Mouse (Mus musculus): ENCODE results near the gene Acot3.
"Not testable (repeated sequence)": the region's sequence is repeated elsewhere in the genome, so short reads cannot be mapped to it uniquely, and the experiment has no call there.

Gene Acot3

GRCm38 (mm10) chr12:84051937-84052474 lies at the start of gene Acot3:
Acot3 (plus strand) TSS chr12:84052144.
- in situ Hi-C loops (cut with MboI) = no loop called here

GRCm38 (mm10) chr12:84003866-84004265 lies 48.1 kb upstream of the Acot3 start:
- in situ Hi-C loops (cut with MboI) = no loop called here

GRCm38 (mm10) chr12:84008251-84008650 lies 43.7 kb upstream of the Acot3 start:
- in situ Hi-C loops (cut with MboI) = no loop called here

- in situ Hi-C loops (cut with MboI) = no loop called here
These were observed 43.2 kb upstream of the Acot3 start for GRCm38 (mm10) chr12:84008729-84009128.

GRCm38 (mm10) chr12:84009171-84009965 lies 42.6 kb upstream of the Acot3 start, which contains the start of gene Acot1:
Acot1 (plus strand) TSS chr12:84009490.
- in situ Hi-C loops (cut with MboI) = not testable (repeated sequence)

GRCm38 (mm10) chr12:84010201-84010600 lies 41.7 kb upstream of the Acot3 start:
- in situ Hi-C loops (cut with MboI) = no loop called here

GRCm38 (mm10) chr12:84011251-84012040 lies 40.5 kb upstream of the Acot3 start:
- in situ Hi-C loops (cut with MboI) = no loop called here

GRCm38 (mm10) chr12:84013130-84013529 lies 38.8 kb upstream of the Acot3 start:
- in situ Hi-C loops (cut with MboI) = no loop called here

- in situ Hi-C loops (cut with MboI) = no loop called here
These were observed 38.2 kb upstream of the Acot3 start for GRCm38 (mm10) chr12:84013701-84014100.

GRCm38 (mm10) chr12:84020528-84020927 lies 31.4 kb upstream of the Acot3 start:
- in situ Hi-C loops (cut with MboI) = not testable (repeated sequence)

- in situ Hi-C loops (cut with MboI) = not testable (repeated sequence)
These were observed 29.7 kb upstream of the Acot3 start for GRCm38 (mm10) chr12:84022266-84022665.

GRCm38 (mm10) chr12:84023052-84023745 lies 28.7 kb upstream of the Acot3 start:
- in situ Hi-C loops (cut with MboI) = no loop called here

GRCm38 (mm10) chr12:84025888-84026287 lies 26.1 kb upstream of the Acot3 start:
- in situ Hi-C loops (cut with MboI) = no loop called here

- in situ Hi-C loops (cut with MboI) = not testable (repeated sequence)
These were observed 23.6 kb upstream of the Acot3 start for GRCm38 (mm10) chr12:84028328-84028727.

GRCm38 (mm10) chr12:84029043-84029442 lies 22.9 kb upstream of the Acot3 start:
- in situ Hi-C loops (cut with MboI) = not testable (repeated sequence)

- in situ Hi-C loops (cut with MboI) = no loop called here
These were observed 21.1 kb upstream of the Acot3 start for GRCm38 (mm10) chr12:84030659-84031332.

- in situ Hi-C loops (cut with MboI) = no loop called here
These were observed 19.1 kb upstream of the Acot3 start for GRCm38 (mm10) chr12:84032854-84033253.

GRCm38 (mm10) chr12:84033302-84033701 lies 18.6 kb upstream of the Acot3 start:
- in situ Hi-C loops (cut with MboI) = not testable (repeated sequence)

GRCm38 (mm10) chr12:84034108-84034507 lies 17.8 kb upstream of the Acot3 start:
- in situ Hi-C loops (cut with MboI) = no loop called here

GRCm38 (mm10) chr12:84038241-84038640 lies 13.7 kb upstream of the Acot3 start, which contains the start of gene Acot4:
Acot4 (plus strand) TSS chr12:84038379.
- in situ Hi-C loops (cut with MboI) = not testable (repeated sequence)

- in situ Hi-C loops (cut with MboI) = not testable (repeated sequence)
These were observed 13.2 kb upstream of the Acot3 start, which contains the start of gene Gm49366 for GRCm38 (mm10) chr12:84038691-84039111. Gm49366 (plus strand) TSS chr12:84038935.
